Mouse (Mus musculus): Measurements from ENCODE around the gene Cacng7. TPM values are rescaled to one million over a fixed set of nuclear protein-coding genes. Genes with fewer than 3 reads are reported as not detected.

Cacng7 gene
- polyA plus RNA-seq, 1 experiment from 2014 or later: 3.0 TPM

DNA sequence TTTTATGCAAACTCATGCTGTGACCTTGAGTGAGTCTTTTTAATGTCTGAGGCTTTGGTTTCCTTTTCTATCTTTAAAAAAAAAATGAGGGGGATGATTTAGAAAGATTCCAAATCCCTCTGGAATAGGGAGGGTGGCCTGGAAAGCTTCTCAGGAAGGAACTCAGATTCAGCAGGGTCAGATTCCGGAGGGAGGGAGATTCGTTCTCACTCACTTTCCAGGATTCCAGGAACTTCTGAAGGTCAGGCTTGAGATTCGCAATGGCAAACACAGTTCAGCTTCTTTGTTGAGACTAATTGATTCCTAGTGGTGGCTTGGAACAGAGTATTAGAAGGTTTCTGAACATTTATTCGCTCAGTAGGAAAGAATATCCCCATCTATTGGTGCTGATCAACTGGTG, 37.7 kb downstream of the Cacng7 start:
- H3K9me3 ChIP-seq: no peaks in the 10 kb centered on the region
- no peak overlapping the region for H3K4me2 ChIP-seq
- WGBS: 58% methylated on average over 4 of the region's 4 CpGs
- H3K9ac ChIP-seq (replicated peaks): no peak overlapping the region
- ATAC-seq (ENCODE audit: insufficient number of reproducible peaks, insufficient read depth, low FRiP score, low TSS enrichment, low read depth): no peak
- H3K36me3 ChIP-seq: peaks cover 17% of the 10 kb centered on the region
- H3K27ac ChIP-seq: no peak overlapping the region
- H3K4me3 ChIP-seq (replicated peaks): no peak overlapping the region
- peaks cover 26% of the 10 kb centered on the region for H3K27me3 ChIP-seq
- peaks cover 10% of the 10 kb centered on the region for H3K4me1 ChIP-seq (replicated peaks)

DNA sequence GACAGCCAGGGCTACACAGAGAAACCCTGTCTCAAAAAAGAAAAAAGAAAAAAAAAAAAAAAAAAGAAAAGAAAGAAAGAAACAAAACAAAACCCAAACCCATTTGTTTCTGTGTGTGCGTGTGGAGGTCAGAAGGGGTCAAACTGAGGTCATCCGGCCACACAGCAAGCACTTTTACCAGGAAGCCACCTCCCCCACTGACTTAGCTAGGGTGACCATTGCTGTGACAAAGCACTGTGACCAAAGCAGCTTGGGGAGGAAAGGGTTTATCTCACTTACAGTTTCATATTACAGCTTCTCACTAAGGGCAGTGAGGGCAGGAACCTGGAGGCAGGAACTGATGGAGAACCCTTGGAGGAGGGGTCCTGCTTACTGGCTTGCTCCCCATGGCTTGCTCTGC, 39.6 kb downstream of the Cacng7 start:
- Histone ChIP-seq H3K4me2 (no peak overlapping the region), H3K27ac (no peak overlapping the region), H3K9me3 (no peaks in the 10 kb centered on the region), H3K4me3 (replicated peaks) (no peak overlapping the region), H3K27me3 (peaks cover 6% of the 10 kb centered on the region), H3K4me1 (replicated peaks) (peaks cover 6% of the 10 kb centered on the region), H3K9ac (replicated peaks) (no peak overlapping the region), H3K36me3 (no peaks in the 10 kb centered on the region)
- WGBS: 75% methylated on average over 2 of the region's 2 CpGs
- ATAC-seq (ENCODE audit: insufficient number of reproducible peaks, insufficient read depth, low FRiP score, low TSS enrichment, low read depth): no peak

GRCm38 (mm10) chr7:3373754-3374153, 41.0 kb downstream of the Cacng7 start:
- no peaks in the 10 kb centered on the region for H3K4me1 ChIP-seq (replicated peaks)
- 84% methylated on average over 8 of the region's 8 CpGs for WGBS
- H3K27me3 ChIP-seq: 0 out of 2 replicates have a peak, but pooled peaks cover 3% of the 10 kb centered on the region

DNA sequence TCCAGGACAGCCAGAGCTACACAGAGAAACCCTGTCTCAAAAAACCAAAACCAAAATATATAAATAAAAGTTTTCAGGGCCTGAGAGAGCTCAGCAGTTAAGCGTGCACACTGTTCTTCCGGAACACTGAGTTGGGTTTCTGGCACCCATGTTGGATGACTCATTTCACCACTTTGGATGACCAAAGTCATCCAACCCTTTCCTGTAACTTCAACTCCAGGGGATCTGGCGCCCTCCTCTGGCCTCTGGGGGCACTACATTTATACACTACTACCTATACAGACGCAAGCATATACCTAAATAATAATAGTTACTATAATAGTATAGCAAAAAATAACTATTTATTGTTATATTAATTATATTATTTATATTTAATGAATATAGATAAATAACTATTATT, 44.1 kb downstream of the Cacng7 start:
- no peak overlapping the region for H3K4me3 ChIP-seq (replicated peaks)

More at GRCm38 (mm10) chr7:3373754-3374153, 41.0 kb downstream of the Cacng7 start:
- Histone ChIP-seq H3K4me3 (replicated peaks) (no peak overlapping the region), H3K27ac (no peak overlapping the region), H3K9me3 (no peaks in the 10 kb centered on the region), H3K4me2 (no peak overlapping the region), H3K9ac (replicated peaks) (no peak overlapping the region), H3K36me3 (no peaks in the 10 kb centered on the region)
- no peak for ATAC-seq (ENCODE audit: insufficient number of reproducible peaks, insufficient read depth, low FRiP score, low TSS enrichment, low read depth)

GRCm38 (mm10) chr7:3382123-3382522, 49.4 kb downstream of the Cacng7 start:
- Histone ChIP-seq H3K4me1 (replicated peaks) (no peaks in the 10 kb centered on the region), H3K9me3 (no peaks in the 10 kb centered on the region), H3K4me2 (no peak overlapping the region), H3K27me3 (no peaks in the 10 kb centered on the region), H3K9ac (replicated peaks) (no peak overlapping the region), H3K36me3 (no peaks in the 10 kb centered on the region), H3K4me3 (replicated peaks) (no peak overlapping the region), H3K27ac (no peak overlapping the region)
- no peak for ATAC-seq (ENCODE audit: insufficient number of reproducible peaks, insufficient read depth, low FRiP score, low TSS enrichment, low read depth)
- 81% methylated on average over 9 of the region's 9 CpGs for WGBS

More for the DNA sequence above, 44.1 kb downstream of the Cacng7 start:
- Histone ChIP-seq H3K9me3 (no peaks in the 10 kb centered on the region), H3K4me1 (replicated peaks) (no peaks in the 10 kb centered on the region), H3K36me3 (no peaks in the 10 kb centered on the region), H3K4me2 (no peak overlapping the region), H3K27ac (no peak overlapping the region), H3K9ac (replicated peaks) (no peak overlapping the region), H3K27me3 (no peaks in the 10 kb centered on the region)
- ATAC-seq (ENCODE audit: insufficient number of reproducible peaks, insufficient read depth, low FRiP score, low TSS enrichment, low read depth): no peak
- 63% methylated on average over 4 of the region's 4 CpGs for WGBS

DNA sequence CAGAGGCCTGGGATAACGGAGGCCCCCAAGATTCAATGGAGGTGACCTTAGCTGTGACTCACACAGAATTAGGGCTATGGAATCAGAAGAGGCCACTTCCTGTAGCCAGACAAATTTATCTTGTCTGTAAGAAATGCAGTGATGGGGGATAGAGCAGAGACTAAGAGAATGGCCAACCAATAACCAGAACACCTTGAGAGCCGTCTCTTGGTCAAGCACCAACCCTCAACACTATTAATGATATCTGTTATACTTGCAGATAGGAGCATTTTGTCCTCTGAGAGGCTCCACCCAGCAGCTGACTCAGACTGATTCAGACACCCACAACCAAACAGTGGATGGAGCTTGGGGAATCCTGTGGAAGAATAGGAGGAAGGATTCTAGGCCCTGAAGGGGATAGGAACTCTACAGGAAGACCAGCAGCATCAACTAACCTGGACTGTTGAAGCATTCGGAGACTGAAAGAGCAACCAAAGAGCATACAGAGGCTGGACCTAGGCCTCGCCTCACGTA, 52.1 kb downstream of the Cacng7 start:
- ATAC-seq (ENCODE audit: insufficient number of reproducible peaks, insufficient read depth, low FRiP score, low TSS enrichment, low read depth): no peak
- Histone ChIP-seq H3K4me2 (no peak overlapping the region), H3K36me3 (no peaks in the 10 kb centered on the region), H3K9ac (replicated peaks) (no peak overlapping the region), H3K4me1 (replicated peaks) (peaks cover 13% of the 10 kb centered on the region), H3K27ac (no peak overlapping the region), H3K9me3 (no peaks in the 10 kb centered on the region), H3K27me3 (no peaks in the 10 kb centered on the region), H3K4me3 (replicated peaks) (no peak overlapping the region)
- 87% methylated on average over 5 of the region's 5 CpGs for WGBS

DNA sequence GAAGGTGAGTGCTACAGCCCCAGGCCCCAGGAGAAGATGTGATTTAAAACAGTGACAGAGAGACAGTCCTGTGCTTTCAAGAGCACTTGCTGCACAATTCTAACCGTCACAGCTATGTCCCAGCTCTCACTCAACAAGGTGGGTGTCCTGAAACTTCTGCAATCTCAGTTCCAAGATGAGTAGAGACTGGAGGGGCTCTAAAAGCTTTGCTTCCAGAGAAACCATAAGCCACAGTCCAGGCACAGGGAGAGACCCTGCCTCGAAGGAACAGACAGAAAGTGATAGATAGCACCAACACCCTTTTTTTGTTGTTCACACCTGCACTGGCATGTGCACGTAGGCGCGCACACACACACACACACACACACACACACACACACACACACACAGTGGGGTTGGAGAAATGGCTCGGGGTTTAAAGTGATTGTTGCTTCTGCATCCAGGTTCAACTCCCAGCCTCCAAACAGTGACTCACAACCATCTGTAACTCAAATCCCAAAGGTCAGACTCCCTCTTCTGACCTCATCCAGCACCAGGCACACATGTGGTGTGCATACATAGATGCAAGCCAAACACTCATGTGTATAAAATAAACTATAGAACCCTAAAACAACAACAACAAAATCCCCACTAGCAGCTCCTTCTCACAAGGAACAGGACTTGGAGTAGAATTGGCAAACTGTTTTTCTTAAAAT, 53.4 kb downstream of the Cacng7 start:
- Histone ChIP-seq H3K4me2 (no peak overlapping the region), H3K27ac (no peak overlapping the region), H3K36me3 (no peaks in the 10 kb centered on the region), H3K27me3 (no peaks in the 10 kb centered on the region), H3K9me3 (no peaks in the 10 kb centered on the region), H3K4me3 (replicated peaks) (no peak overlapping the region), H3K4me1 (replicated peaks) (peaks cover 15% of the 10 kb centered on the region), H3K9ac (replicated peaks) (no peak overlapping the region)
- WGBS: 71% methylated on average over 6 of the region's 6 CpGs
- ATAC-seq (ENCODE audit: insufficient number of reproducible peaks, insufficient read depth, low FRiP score, low TSS enrichment, low read depth): no peak

- H3K27me3 ChIP-seq: no peaks in the 10 kb centered on the region
- no peak overlapping the region for H3K4me3 ChIP-seq (replicated peaks)
- 83% methylated on average over 18 of the region's 18 CpGs for WGBS
- H3K9me3 ChIP-seq: no peaks in the 10 kb centered on the region
- H3K36me3 ChIP-seq: no peaks in the 10 kb centered on the region
- peaks cover 28% of the 10 kb centered on the region for H3K4me1 ChIP-seq (replicated peaks)
- H3K27ac ChIP-seq: no peak overlapping the region
- H3K9ac ChIP-seq (replicated peaks): no peak overlapping the region
- ATAC-seq (ENCODE audit: insufficient number of reproducible peaks, insufficient read depth, low FRiP score, low TSS enrichment, low read depth): no peak
- peak overlapping the region; percentile 21; the same call in 1 of the 2 replicates for H3K4me2 ChIP-seq
Observed at GRCm38 (mm10) chr7:3387761-3388160, 55.0 kb downstream of the Cacng7 start.

DNA sequence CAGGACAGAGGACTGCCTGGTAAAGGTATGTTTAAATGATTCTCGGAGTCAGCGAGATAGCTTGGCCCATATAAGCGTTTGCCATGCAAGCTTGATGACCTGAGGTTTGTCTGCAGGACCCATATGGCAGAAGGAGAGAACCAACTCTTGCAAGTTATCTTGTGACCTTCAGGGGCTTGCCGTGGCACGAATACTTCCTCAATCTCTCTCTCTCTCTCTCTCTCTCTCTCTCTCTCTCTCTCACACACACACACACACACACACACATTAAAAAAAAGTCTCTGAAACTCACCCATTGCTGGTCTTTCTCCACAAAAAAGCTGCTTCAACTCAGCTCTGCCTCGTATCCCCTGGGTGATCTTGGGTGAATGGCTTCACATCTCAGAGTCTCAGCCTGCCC, 56.1 kb downstream of the Cacng7 start:
- Histone ChIP-seq H3K27ac (no peak overlapping the region), H3K4me2 (peak overlapping the region; percentile 72), H3K4me1 (replicated peaks) (peaks cover 28% of the 10 kb centered on the region), H3K9me3 (no peaks in the 10 kb centered on the region), H3K27me3 (no peaks in the 10 kb centered on the region), H3K4me3 (replicated peaks) (peak overlapping the region; percentile 41), H3K36me3 (peaks cover under 1% of the 10 kb centered on the region; the same call in 1 of the 2 replicates), H3K9ac (replicated peaks) (no peak overlapping the region)
- no peak for ATAC-seq (ENCODE audit: insufficient number of reproducible peaks, insufficient read depth, low FRiP score, low TSS enrichment, low read depth)
- 57% methylated on average over 6 of the region's 6 CpGs for WGBS

- Histone ChIP-seq H3K4me3 (replicated peaks) (peak overlapping the region; percentile 41), H3K9ac (replicated peaks) (peak overlapping the region; percentile 44; the same call in 1 of the 2 replicates), H3K27me3 (no peaks in the 10 kb centered on the region), H3K4me2 (peak overlapping the region; percentile 72), H3K9me3 (no peaks in the 10 kb centered on the region), H3K27ac (0 out of 2 replicates have a peak overlapping the region, but pooled peaks have one; percentile 17), H3K4me1 (replicated peaks) (peaks cover 28% of the 10 kb centered on the region), H3K36me3 (peaks cover 9% of the 10 kb centered on the region)
- peak; percentile 35; the same call in 1 of the 2 replicates for ATAC-seq (ENCODE audit: insufficient number of reproducible peaks, insufficient read depth, low FRiP score, low TSS enrichment, low read depth)
- 4% methylated on average over 15 of the region's 17 CpGs for WGBS
Observed at GRCm38 (mm10) chr7:3389444-3390412, 57.0 kb downstream of the Cacng7 start.

Data from limb, embryonic 12.5 days (tissue).